ENCODE assay signal across 14 mouse cellular contexts in genomic region chr3:34485345-34486223, GRCm38 (mm10).
A peak's percentile ranks its signal among the peaks of the same experiment; 100 is the strongest.
DNase-seq lines count a peak whose midpoint lies in the region; ATAC-seq lines count a peak whose summit lies in the region.
"Had no signal": no experiment of that assay in that cellular context is flagged by ENCODE, and none has a peak within 500 bp of the region (broad histone marks: within the 10 kb centered on the region; RNA-seq: fewer than 3 reads in every experiment).

No protein-coding gene starts in this region.

- peaks cover 33% of the 10 kb centered on the region for H3K4me1 ChIP-seq in hindbrain, embryonic 10.5 days (replicated peaks)
- H3K4me1 ChIP-seq in hindbrain, embryonic 16.5 days (ENCODE audit: control insufficient read depth, insufficient read depth, low read depth, low read length), result peaks cover 4% of the 10 kb centered on the region
- H3K4me1 ChIP-seq in kidney, embryonic 14.5 days (ENCODE audit: control insufficient read depth, insufficient read depth, low read length), result no peaks in the 10 kb centered on the region
- H3K4me1 ChIP-seq in liver, embryonic 13.5 days (replicated peaks), result no peaks in the 10 kb centered on the region
- H3K4me1 ChIP-seq: limb, embryonic 10.5 days; megakaryocyte, embryonic 14.5 days had no signal

- H3K9ac ChIP-seq in hindbrain, embryonic 16.5 days (ENCODE audit: low read depth, low read length), result no peak overlapping the region
- H3K9ac ChIP-seq in kidney, embryonic 14.5 days (ENCODE audit: low read depth, low read length), result no peak overlapping the region
- H3K9ac ChIP-seq in liver, embryonic 13.5 days, result no peak overlapping the region

- no peak for ATAC-seq in hindbrain, embryonic 16.5 days
- peak; percentile 66; the same call in 1 of the 2 replicates for ATAC-seq in kidney, embryonic 14.5 days (ENCODE audit: low FRiP score, low TSS enrichment)
- ATAC-seq in liver, embryonic 13.5 days (ENCODE audit: low read depth), result peak; percentile 63

- H3K9me3 ChIP-seq in hindbrain, embryonic 10.5 days, result no peaks in the 10 kb centered on the region
- no peaks in the 10 kb centered on the region for H3K9me3 ChIP-seq in hindbrain, embryonic 16.5 days (ENCODE audit: control insufficient read depth, low read length)
- no peaks in the 10 kb centered on the region for H3K9me3 ChIP-seq in kidney, embryonic 14.5 days (ENCODE audit: control insufficient read depth, low read length)
- no peaks in the 10 kb centered on the region for H3K9me3 ChIP-seq in liver, embryonic 13.5 days (replicated peaks)
- H3K9me3 ChIP-seq: limb, embryonic 10.5 days had no signal

- no peak for DNase-seq in hindbrain, embryonic 10.5 days (ENCODE audit: low spot score)
- peak; percentile 41 for DNase-seq in R1 (ENCODE audit: low read depth, low spot score)
- DNase-seq in liver, embryonic 13.5 days, result no peak
- no peak for DNase-seq in testis, postnatal 10 days (ENCODE audit: low spot score)
- DNase-seq in cerebellum, postnatal 25 days, result no peak
- no peak for DNase-seq in right cerebral cortex, postnatal 4 days
- DNase-seq: adrenal gland, adult 2 months; B cell, adult 2 months; heart, postnatal 36 days; layer of hippocampus, adult 9-11 months had no signal

- no peak overlapping the region for H3K4me3 ChIP-seq in hindbrain, embryonic 10.5 days
- H3K4me3 ChIP-seq in hindbrain, embryonic 16.5 days (ENCODE audit: low read length), result no peak overlapping the region
- H3K4me3 ChIP-seq in kidney, embryonic 14.5 days (ENCODE audit: low read length), result no peak overlapping the region
- no peak overlapping the region for H3K4me3 ChIP-seq in liver, embryonic 13.5 days (replicated peaks)
- H3K4me3 ChIP-seq: limb, embryonic 10.5 days; megakaryocyte, embryonic 14.5 days had no signal

- no peaks in the 10 kb centered on the region for H3K36me3 ChIP-seq in hindbrain, embryonic 10.5 days
- H3K36me3 ChIP-seq in hindbrain, embryonic 16.5 days (ENCODE audit: control insufficient read depth, insufficient read depth, low read length), result no peaks in the 10 kb centered on the region
- H3K36me3 ChIP-seq in kidney, embryonic 14.5 days (ENCODE audit: control insufficient read depth, insufficient read depth, low read length), result no peaks in the 10 kb centered on the region
- no peaks in the 10 kb centered on the region for H3K36me3 ChIP-seq in liver, embryonic 13.5 days
- H3K36me3 ChIP-seq: limb, embryonic 10.5 days had no signal

- 0 out of 2 replicates have a peak overlapping the region, but pooled peaks have one; percentile 53 for H3K27ac ChIP-seq in hindbrain, embryonic 10.5 days
- no peak overlapping the region for H3K27ac ChIP-seq in hindbrain, embryonic 16.5 days (ENCODE audit: low read depth, low read length)
- no peak overlapping the region for H3K27ac ChIP-seq in kidney, embryonic 14.5 days (ENCODE audit: low read depth, low read length)
- H3K27ac ChIP-seq in liver, embryonic 13.5 days, result no peak overlapping the region
- H3K27ac ChIP-seq: limb, embryonic 10.5 days had no signal

- WGBS in hindbrain, embryonic 10.5 days, result 46% methylated on average over 15 of the region's 15 CpGs
- 38% methylated on average over 15 of the region's 15 CpGs for WGBS in hindbrain, embryonic 16.5 days
- WGBS in kidney, embryonic 14.5 days, result 40% methylated on average over 15 of the region's 15 CpGs
- WGBS in liver, embryonic 13.5 days (ENCODE audit: insufficient replicate concordance), result 37% methylated on average over 15 of the region's 15 CpGs

- no peak overlapping the region for H3K4me2 ChIP-seq in hindbrain, embryonic 16.5 days (ENCODE audit: low read length)
- no peak overlapping the region for H3K4me2 ChIP-seq in kidney, embryonic 14.5 days (replicated peaks; ENCODE audit: low read depth, low read length)
- 0 out of 2 replicates have a peak overlapping the region, but pooled peaks have one; percentile 14 for H3K4me2 ChIP-seq in liver, embryonic 13.5 days

- peaks cover 5% of the 10 kb centered on the region; the same call in 1 of the 2 replicates for H3K27me3 ChIP-seq in hindbrain, embryonic 10.5 days (ENCODE audit: insufficient read depth, poor library complexity, severe bottlenecking)
- H3K27me3 ChIP-seq in hindbrain, embryonic 16.5 days (replicated peaks; ENCODE audit: control insufficient read depth, insufficient read depth, low read length), result no peaks in the 10 kb centered on the region; the same call in 1 of the 2 replicates
- no peaks in the 10 kb centered on the region for H3K27me3 ChIP-seq in kidney, embryonic 14.5 days (ENCODE audit: control insufficient read depth, insufficient read depth, low read length)
- no peaks in the 10 kb centered on the region for H3K27me3 ChIP-seq in liver, embryonic 13.5 days
- H3K27me3 ChIP-seq: megakaryocyte, embryonic 14.5 days had no signal
